Mouse (Mus musculus) MEL (cell line): Measurements from ENCODE around the gene Pknox1. TPM values are rescaled to one million over a fixed set of nuclear protein-coding genes. Genes with fewer than 3 reads are reported as not detected.

Source experiments
- DNase-seq: peaks from one replicate; pipeline ENCODE4 v3.0.0; 2011; ENCODE audit warnings: low read depth, low spot score
- H3K27ac ChIP-seq: 2 replicates; pipeline ENCODE4 v1.5.1; 2012; ENCODE audit warnings: low read depth, mild to moderate bottlenecking, control low read depth, low read length, moderate library complexity; ENCODE audit not compliant: control insufficient read depth
- H3K27me3 ChIP-seq, 2 experiments: fragments of 150-350 bp in 1 of 2; sonication (generic) in 1 of 2; 2 replicates each; pipeline ENCODE4 v1.6.1; 2012; ENCODE audit warnings: low read length in 2 of 2, mild to moderate bottlenecking in 2 of 2, improper control_type of control experiment in 1 of 2, moderate library complexity in 1 of 2; ENCODE audit not compliant: insufficient read depth in 2 of 2, control insufficient read depth in 1 of 2
- H3K36me3 ChIP-seq, 2 experiments: 2 replicates each; pipeline ENCODE4 v1.6.1; 2012 to 2014; ENCODE audit warnings: low read length in 2 of 2, improper control_type of control experiment in 1 of 2, inconsistent platforms in 1 of 2, mild to moderate bottlenecking in 1 of 2; ENCODE audit not compliant: insufficient read depth in 2 of 2, control insufficient read depth in 1 of 2
- H3K4me1 ChIP-seq, 2 experiments: fragments of 150-350 bp in 1 of 2; sonication (generic) in 1 of 2; 2 replicates each; pipeline ENCODE4 v1.6.1; 2012; ENCODE audit warnings: low read length in 2 of 2, improper control_type of control experiment in 1 of 2, mild to moderate bottlenecking in 1 of 2; ENCODE audit not compliant: insufficient read depth in 2 of 2, control insufficient read depth in 1 of 2
- H3K4me3 ChIP-seq, 2 experiments: fragments of 150-350 bp in 1 of 2; sonication (generic) in 1 of 2; 2 replicates each; pipeline ENCODE4 v1.5.1; 2012; ENCODE audit warnings: low read depth in 2 of 2, low read length in 2 of 2, mild to moderate bottlenecking in 2 of 2, moderate library complexity in 2 of 2, control low read depth in 1 of 2, improper control_type of control experiment in 1 of 2; ENCODE audit not compliant: control insufficient read depth in 1 of 2, insufficient read depth in 1 of 2
- H3K79me2 ChIP-seq: 2 replicates; pipeline ENCODE4 v1.6.1; 2012; ENCODE audit warnings: mild to moderate bottlenecking, low read length, moderate library complexity; ENCODE audit not compliant: control insufficient read depth, poor library complexity, insufficient read depth
- H3K9ac ChIP-seq: 2 replicates; pipeline ENCODE4 v1.6.1; 2012; ENCODE audit warnings: low read depth, mild to moderate bottlenecking, control low read depth, low read length, moderate library complexity; ENCODE audit not compliant: control insufficient read depth, poor library complexity, severe bottlenecking
- H3K9me3 ChIP-seq: fragments of 150-350 bp; sonication (generic); replicated peaks from 2 replicates; pipeline ENCODE4 v1.6.1; 2012; ENCODE audit warnings: mild to moderate bottlenecking, low read length, improper control_type of control experiment, moderate library complexity; ENCODE audit not compliant: insufficient read depth
- CHD1 ChIP-seq: IDR thresholded peaks from 2 replicates; pipeline ENCODE4 v1.6.1; 2012; ENCODE audit warnings: low read depth, mild to moderate bottlenecking, inconsistent platforms, low read length, improper control_type of control experiment
- CHD2 ChIP-seq: IDR thresholded peaks from 2 replicates; pipeline ENCODE4 v1.6.1; 2011; ENCODE audit warnings: low read length, improper control_type of control experiment
- CTCF ChIP-seq, 3 experiments: IDR thresholded peaks in 2 of 3; conservative IDR thresholded peaks in 1 of 3; 2 replicates each; pipeline ENCODE4 v1.5.1; 2011 to 2012; ENCODE audit warnings: low read length in 3 of 3, low read depth in 2 of 3, mild to moderate bottlenecking in 2 of 3, improper control_type of control experiment in 1 of 3, inconsistent platforms in 1 of 3, mixed read lengths in 1 of 3, moderate library complexity in 1 of 3; ENCODE audit not compliant: control insufficient read depth in 1 of 3, insufficient read depth in 1 of 3, poor library complexity in 1 of 3, severe bottlenecking in 1 of 3
- EP300 ChIP-seq, 2 experiments: IDR thresholded peaks; 2 replicates each; pipeline ENCODE4 v1.6.1; 2011; ENCODE audit warnings: improper control_type of control experiment in 2 of 2, low read length in 2 of 2, low read depth in 1 of 2, mild to moderate bottlenecking in 1 of 2
- GABPA ChIP-seq: IDR thresholded peaks from 2 replicates; pipeline ENCODE4 v1.6.1; 2012; ENCODE audit warnings: low read depth, mild to moderate bottlenecking, inconsistent platforms, low read length, improper control_type of control experiment, moderate library complexity
- GATA1 ChIP-seq: IDR thresholded peaks from 2 replicates; pipeline ENCODE4 v1.6.1; 2011; ENCODE audit warnings: low read depth, low read length, improper control_type of control experiment
- HCFC1 ChIP-seq: IDR thresholded peaks from 2 replicates; pipeline ENCODE4 v1.6.1; 2012; ENCODE audit warnings: low read depth, mild to moderate bottlenecking, inconsistent platforms, low read length, improper control_type of control experiment, moderate library complexity
- JUND ChIP-seq: IDR thresholded peaks from 2 replicates; pipeline ENCODE4 v1.6.1; 2011; ENCODE audit warnings: low read depth, mild to moderate bottlenecking, improper control_type of control experiment, low read length
- KAT2A ChIP-seq: conservative IDR thresholded peaks from 2 replicates; pipeline ENCODE4 v1.6.1; 2012; ENCODE audit warnings: low read depth, low read length, improper control_type of control experiment, inconsistent platforms
- MAX ChIP-seq: IDR thresholded peaks from 2 replicates; pipeline ENCODE4 v1.6.1; 2011; ENCODE audit warnings: low read length, improper control_type of control experiment
- NELFE ChIP-seq: IDR thresholded peaks from 2 replicates; pipeline ENCODE4 v1.6.1; 2011; ENCODE audit warnings: low read depth, low read length, improper control_type of control experiment
- POLR2AphosphoS5 ChIP-seq: IDR thresholded peaks from 2 replicates; pipeline ENCODE4 v1.6.1; 2012; ENCODE audit warnings: low read depth, borderline replicate concordance, mild to moderate bottlenecking, inconsistent platforms, low read length, moderate library complexity, mixed read lengths
- TAL1 ChIP-seq: IDR thresholded peaks from 2 replicates; pipeline ENCODE4 v1.6.1; 2012; ENCODE audit warnings: mild to moderate bottlenecking, inconsistent platforms, low read length, moderate library complexity, mixed read lengths
- UBTF ChIP-seq: IDR thresholded peaks from 2 replicates; pipeline ENCODE4 v1.6.1; 2012; ENCODE audit warnings: low read depth, mild to moderate bottlenecking, inconsistent platforms, low read length, improper control_type of control experiment, moderate library complexity, borderline replicate concordance; ENCODE audit not compliant: insufficient read depth
- ZKSCAN1 ChIP-seq: IDR thresholded peaks from 2 replicates; pipeline ENCODE4 v1.6.1; 2012; ENCODE audit warnings: low read depth, mild to moderate bottlenecking, inconsistent platforms, low read length, improper control_type of control experiment, moderate library complexity
- ZMIZ1 ChIP-seq: IDR thresholded peaks from 2 replicates; pipeline ENCODE4 v1.6.1; 2012; ENCODE audit warnings: low read depth, mild to moderate bottlenecking, inconsistent platforms, low read length, improper control_type of control experiment, moderate library complexity
- ZNF384 ChIP-seq: IDR thresholded peaks from 2 replicates; pipeline ENCODE4 v1.6.1; 2012; ENCODE audit warnings: low read depth, mild to moderate bottlenecking, inconsistent platforms, low read length, improper control_type of control experiment
- polyA plus RNA-seq, 2 experiments: library from polyadenylated mRNA; stranded (reverse) in 1 of 2; unstranded in 1 of 2; fragments of >175 nt in 1 of 2; fragments of >200 nt in 1 of 2; gene quantifications; 2 replicates each; pipeline versions ENCODE4 v1.2.1 to v1.2.4; 2012; ENCODE audit warnings: low replicate concordance in 2 of 2, low read depth in 1 of 2; ENCODE audit not compliant: insufficient read length in 2 of 2, insufficient read depth in 1 of 2, missing spikeins in 1 of 2
- total RNA-seq: library from RNA; depleted of rRNA; stranded (reverse); fragments of 300-350 nt; gene quantifications from 2 replicates; pipeline ENCODE4 v1.2.3, GENCODE M21; 2012

Pknox1 gene
- total and polyA plus RNA-seq, 3 experiments, result 13.2 to 34.1 (median 13.6) TPM

GRCm38 (mm10) chr17:31566276-31566675 is 1.7 kb downstream of the Pknox1 start:
- Histone ChIP-seq H3K36me3 (peaks cover 0 to 27% of the 10 kb centered on the region in 2 experiments; a peak in 2 of 4 replicates), H3K79me2 (peaks cover 41% of the 10 kb centered on the region), H3K27ac (no peak overlapping the region), H3K27me3 (no peaks in the 10 kb centered on the region), H3K9ac (peak overlapping the region; percentile 91), H3K4me3 (peak overlapping the region; percentile 78 to 87), H3K9me3 (no peaks in the 10 kb centered on the region), H3K4me1 (peaks cover 0 to 23% of the 10 kb centered on the region in 2 experiments; a peak in 3 of 4 replicates)
- TF ChIP-seq HCFC1 (no peak), ZNF384 (no peak), CHD2 (no peak), POLR2AphosphoS5 (no peak), UBTF (no peak), CTCF (IDR thresholded peaks at IDR 0.05 in 2 of 3, conservative IDR thresholded peaks at IDR 0.05 in 1 of 3; ENCODE audit: control insufficient read depth in 1 of 3, insufficient read depth in 1 of 3, low read depth in 2 of 3, low read length in 3 of 3, poor library complexity in 1 of 3, severe bottlenecking in 1 of 3) (no peak)
- DNase-seq, result no peak

GRCm38 (mm10) chr17:31569756-31570155 is 5.2 kb downstream of the Pknox1 start:
- peaks cover 0 to 22% of the 10 kb centered on the region in 2 experiments; a peak in 2 of 4 replicates for H3K36me3 ChIP-seq
- H3K27ac ChIP-seq, result no peak overlapping the region
- no peak for DNase-seq
- no peaks in the 10 kb centered on the region for H3K27me3 ChIP-seq
- peaks cover 0 to 18% of the 10 kb centered on the region in 2 experiments; a peak in 3 of 4 replicates for H3K4me1 ChIP-seq
- no peak for TF ChIP-seq ZMIZ1
- TF ChIP-seq CHD2, result no peak
- no peak for TF ChIP-seq TAL1
- no peak for TF ChIP-seq CTCF (IDR thresholded peaks at IDR 0.05 in 2 of 3, conservative IDR thresholded peaks at IDR 0.05 in 1 of 3; ENCODE audit: control insufficient read depth in 1 of 3, insufficient read depth in 1 of 3, low read depth in 2 of 3, low read length in 3 of 3, poor library complexity in 1 of 3, severe bottlenecking in 1 of 3)
- TF ChIP-seq JUND, result no peak
- no peak for TF ChIP-seq EP300 (IDR thresholded peaks at IDR 0.05; ENCODE audit: low read depth in 1 of 2, low read length in 2 of 2)
- TF ChIP-seq UBTF, result no peak
- no peak for TF ChIP-seq CHD1
- no peak for TF ChIP-seq GABPA
- no peak for TF ChIP-seq KAT2A
- no peak for TF ChIP-seq GATA1
- no peak for TF ChIP-seq ZKSCAN1
- no peak for TF ChIP-seq MAX
- TF ChIP-seq NELFE, result no peak
- no peak overlapping the region for H3K4me3 ChIP-seq
- H3K9me3 ChIP-seq, result no peaks in the 10 kb centered on the region
- H3K79me2 ChIP-seq, result peaks cover 35% of the 10 kb centered on the region
- no peak overlapping the region for H3K9ac ChIP-seq
